Mouse (Mus musculus) neural tube, embryonic 12.5 days (tissue): Measurements from ENCODE around the gene Adcy2. TPM values are rescaled to one million over a fixed set of nuclear protein-coding genes. Genes with fewer than 3 reads are reported as not detected.

Experiments
- ATAC-seq: fragments of 200-750 bp; cut with Nextera tagmentation; 2 replicates; pipeline ENCODE4 v1.8.0; 2017; ENCODE audit warnings: low read depth, mild to moderate bottlenecking, moderate TSS enrichment, moderate library complexity; ENCODE audit not compliant: low FRiP score
- H3K27ac ChIP-seq: fragments of 300-500 bp; sonication (generic); 2 replicates; pipeline ENCODE4 v1.5.1; 2016
- H3K27me3 ChIP-seq: fragments of 300-500 bp; sonication (generic); replicated peaks from 2 replicates; pipeline ENCODE4 v1.6.1; 2016; ENCODE audit warnings: mild to moderate bottlenecking
- H3K36me3 ChIP-seq: fragments of 300-500 bp; sonication (generic); 2 replicates; pipeline ENCODE4 v1.6.1; 2016; ENCODE audit warnings: mild to moderate bottlenecking
- H3K4me1 ChIP-seq: fragments of 300-500 bp; sonication (generic); 2 replicates; pipeline ENCODE4 v1.6.1; 2016
- H3K4me2 ChIP-seq: fragments of 300-500 bp; sonication (generic); replicated peaks from 2 replicates; pipeline ENCODE4 v1.6.1; 2016; ENCODE audit warnings: mild to moderate bottlenecking
- H3K4me3 ChIP-seq: fragments of 300-500 bp; sonication (generic); 2 replicates; pipeline ENCODE4 v1.5.1; 2016
- H3K9ac ChIP-seq: fragments of 300-500 bp; sonication (generic); 2 replicates; pipeline ENCODE4 v1.6.1; 2016; ENCODE audit warnings: mild to moderate bottlenecking
- H3K9me3 ChIP-seq: fragments of 300-500 bp; sonication (generic); 2 replicates; pipeline ENCODE4 v1.6.1; 2016; ENCODE audit warnings: mild to moderate bottlenecking
- WGBS: fragments of 180-500 bp; shearing (Covaris S2); methylation state at CpG from one replicate; pipeline ENCODE4 v1.1.7; 2016; 5-methylcytosine and 5-hydroxymethylcytosine counted together
- polyA plus RNA-seq: library from polyadenylated mRNA; unstranded; fragments of >200 nt; fragmentation: Nextera tagmentation; extraction: Ambion mirVana; gene quantifications from 2 replicates; pipeline ENCODE4 v1.2.1, GENCODE M21; 2016

Adcy2 gene
- polyA plus RNA-seq, 1 experiment from 2014 or later, result 12.9 TPM

GRCm38 (mm10) chr13:68793286-68793685 lies 206.1 kb downstream of the Adcy2 start:
- H3K9me3 ChIP-seq, result no peaks in the 10 kb centered on the region
- no peak overlapping the region for H3K4me3 ChIP-seq
- no peak overlapping the region for H3K4me2 ChIP-seq
- H3K9ac ChIP-seq, result no peak overlapping the region
- ATAC-seq, result no peak
- H3K36me3 ChIP-seq, result no peaks in the 10 kb centered on the region
- no peak overlapping the region for H3K27ac ChIP-seq
- H3K4me1 ChIP-seq, result no peaks in the 10 kb centered on the region
- H3K27me3 ChIP-seq, result no peaks in the 10 kb centered on the region

DNA sequence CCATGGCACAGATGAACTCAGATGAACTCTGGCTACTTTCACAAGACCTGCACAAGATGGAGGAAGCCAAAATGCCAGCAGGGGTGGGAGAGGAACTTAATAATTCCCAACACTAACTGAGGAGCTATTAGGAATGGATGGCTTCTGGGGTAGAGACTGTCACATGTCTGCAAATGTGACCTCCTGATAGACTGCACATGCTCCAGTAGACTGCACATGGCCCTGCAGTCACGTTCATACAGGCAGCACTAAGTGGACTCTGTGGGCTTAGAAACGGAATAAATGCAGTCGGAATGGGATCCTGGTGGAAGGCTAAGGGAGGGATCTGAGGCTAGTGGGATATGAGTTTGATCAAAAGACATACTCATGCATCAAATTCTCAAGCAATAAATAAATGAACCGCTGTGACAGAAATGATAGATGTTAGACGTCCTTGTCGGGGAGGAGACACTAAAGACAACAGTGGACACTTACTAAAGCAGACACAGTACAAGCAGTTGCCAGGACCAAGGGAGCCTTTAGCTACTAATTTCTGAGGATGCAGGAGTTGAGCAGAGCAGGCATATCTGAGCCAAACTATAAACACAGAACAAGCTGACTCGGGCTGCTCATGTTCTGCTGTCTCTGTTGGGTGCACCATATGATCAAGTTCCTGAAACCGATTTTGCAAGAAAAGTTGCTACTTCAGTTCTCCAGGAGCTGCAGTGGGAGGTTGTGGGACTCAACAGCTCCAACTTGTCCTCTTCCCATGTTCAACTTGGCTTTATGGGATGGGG lies 211.9 kb downstream of the Adcy2 start:
- Histone ChIP-seq H3K4me3 (no peak overlapping the region), H3K36me3 (no peaks in the 10 kb centered on the region), H3K4me1 (no peaks in the 10 kb centered on the region), H3K27ac (no peak overlapping the region), H3K27me3 (no peaks in the 10 kb centered on the region), H3K9ac (no peak overlapping the region), H3K9me3 (no peaks in the 10 kb centered on the region), H3K4me2 (no peak overlapping the region)
- ATAC-seq, result no peak
- 90% methylated on average over 8 of the region's 8 CpGs for WGBS

DNA sequence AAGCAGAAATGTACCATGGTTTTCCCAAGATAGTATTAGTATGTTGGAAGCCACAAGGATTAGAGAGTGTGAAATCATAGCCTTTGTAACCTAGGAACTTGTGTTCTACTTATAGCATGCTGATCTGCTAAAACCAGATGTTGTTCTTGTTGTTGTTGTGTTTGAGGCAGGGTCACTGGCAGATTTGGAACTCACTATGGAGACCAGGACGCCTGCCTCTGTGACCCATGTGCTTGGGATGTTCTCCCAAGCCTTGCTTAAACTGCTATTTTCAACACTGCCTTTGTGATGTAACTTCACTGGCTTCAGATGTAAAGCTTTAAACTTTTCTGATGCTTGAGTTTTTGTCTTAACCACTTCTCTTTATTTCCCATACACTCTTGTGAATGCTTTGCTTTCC lies 216.2 kb downstream of the Adcy2 start:
- Histone ChIP-seq H3K4me1 (no peaks in the 10 kb centered on the region), H3K4me3 (no peak overlapping the region), H3K4me2 (no peak overlapping the region), H3K9ac (no peak overlapping the region), H3K27ac (no peak overlapping the region), H3K27me3 (no peaks in the 10 kb centered on the region), H3K9me3 (no peaks in the 10 kb centered on the region), H3K36me3 (no peaks in the 10 kb centered on the region)
- no peak for ATAC-seq
- 53% methylated on average over 1 of the region's 1 CpGs for WGBS

- WGBS, result 87% methylated on average over 6 of the region's 6 CpGs
- no peaks in the 10 kb centered on the region for H3K9me3 ChIP-seq
- no peak overlapping the region for H3K9ac ChIP-seq
- H3K4me2 ChIP-seq, result no peak overlapping the region
- no peak for ATAC-seq
- H3K4me1 ChIP-seq, result no peaks in the 10 kb centered on the region
- H3K36me3 ChIP-seq, result no peaks in the 10 kb centered on the region
- no peak overlapping the region for H3K4me3 ChIP-seq
- H3K27me3 ChIP-seq, result no peaks in the 10 kb centered on the region
- no peak overlapping the region for H3K27ac ChIP-seq
Measured at GRCm38 (mm10) chr13:68778011-68778672, 221.2 kb downstream of the Adcy2 start.

GRCm38 (mm10) chr13:68773599-68774211 lies 225.6 kb downstream of the Adcy2 start:
- Histone ChIP-seq H3K4me2 (no peak overlapping the region), H3K4me1 (no peaks in the 10 kb centered on the region), H3K9ac (no peak overlapping the region), H3K27me3 (no peaks in the 10 kb centered on the region), H3K27ac (no peak overlapping the region), H3K36me3 (no peaks in the 10 kb centered on the region), H3K4me3 (no peak overlapping the region), H3K9me3 (no peaks in the 10 kb centered on the region)
- ATAC-seq, result no peak
- 75% methylated on average over 2 of the region's 2 CpGs for WGBS

GRCm38 (mm10) chr13:68768588-68768987 lies 230.8 kb downstream of the Adcy2 start:
- Histone ChIP-seq H3K36me3 (no peaks in the 10 kb centered on the region), H3K27me3 (no peaks in the 10 kb centered on the region), H3K9me3 (no peaks in the 10 kb centered on the region), H3K9ac (no peak overlapping the region), H3K4me3 (no peak overlapping the region), H3K4me1 (no peaks in the 10 kb centered on the region), H3K27ac (no peak overlapping the region), H3K4me2 (no peak overlapping the region)
- ATAC-seq, result no peak
- WGBS, result 96% methylated on average over 3 of the region's 3 CpGs

GRCm38 (mm10) chr13:68765896-68766578 lies 233.3 kb downstream of the Adcy2 start:
- Histone ChIP-seq H3K4me3 (no peak overlapping the region), H3K4me1 (no peaks in the 10 kb centered on the region), H3K9me3 (no peaks in the 10 kb centered on the region), H3K4me2 (no peak overlapping the region), H3K27me3 (no peaks in the 10 kb centered on the region), H3K27ac (no peak overlapping the region), H3K9ac (no peak overlapping the region), H3K36me3 (no peaks in the 10 kb centered on the region)
- ATAC-seq, result no peak
- 88% methylated on average over 8 of the region's 8 CpGs for WGBS

DNA sequence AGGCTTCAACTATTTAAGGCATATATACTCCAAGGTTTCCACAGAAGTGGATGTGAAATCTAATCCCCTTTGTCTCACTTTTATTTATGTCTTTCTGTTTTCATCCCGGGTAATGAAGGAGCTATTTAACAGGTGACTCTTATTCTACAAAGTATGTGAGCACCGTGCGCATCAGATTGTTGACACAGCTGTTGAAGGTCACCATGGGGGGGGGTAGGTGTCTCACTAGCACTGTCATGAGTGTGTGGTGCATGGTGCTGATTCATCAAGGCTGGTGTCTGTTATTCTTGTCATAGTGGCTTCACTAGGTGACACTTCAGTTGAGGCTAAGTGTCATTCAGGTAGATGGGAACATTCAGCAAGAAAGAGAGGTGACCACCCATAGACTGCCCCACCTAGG lies 234.7 kb downstream of the Adcy2 start:
- whole genome bisulfite sequencing, result 73% methylated on average over 3 of the region's 3 CpGs
- H3K4me2 ChIP-seq, result no peak overlapping the region
- no peak for ATAC-seq
- no peak overlapping the region for H3K27ac ChIP-seq
- H3K4me3 ChIP-seq, result no peak overlapping the region
- no peaks in the 10 kb centered on the region for H3K27me3 ChIP-seq
- no peaks in the 10 kb centered on the region for H3K36me3 ChIP-seq
- H3K9me3 ChIP-seq, result no peaks in the 10 kb centered on the region
- no peaks in the 10 kb centered on the region for H3K4me1 ChIP-seq
- no peak overlapping the region for H3K9ac ChIP-seq

- Histone ChIP-seq H3K4me3 (no peak overlapping the region), H3K27ac (no peak overlapping the region), H3K9ac (no peak overlapping the region), H3K9me3 (no peaks in the 10 kb centered on the region), H3K4me2 (no peak overlapping the region), H3K4me1 (no peaks in the 10 kb centered on the region), H3K27me3 (no peaks in the 10 kb centered on the region), H3K36me3 (no peaks in the 10 kb centered on the region)
- WGBS, result 73% methylated on average over 9 of the region's 9 CpGs
- no peak for ATAC-seq
Measured at GRCm38 (mm10) chr13:68749801-68750200, 249.5 kb downstream of the Adcy2 start.

- no peaks in the 10 kb centered on the region for H3K9me3 ChIP-seq
- no peak overlapping the region for H3K9ac ChIP-seq
- no peak overlapping the region for H3K4me3 ChIP-seq
- no peaks in the 10 kb centered on the region for H3K27me3 ChIP-seq
- H3K36me3 ChIP-seq, result no peaks in the 10 kb centered on the region
- H3K27ac ChIP-seq, result no peak overlapping the region
- 88% methylated on average over 2 of the region's 2 CpGs for WGBS
- H3K4me2 ChIP-seq, result no peak overlapping the region
- H3K4me1 ChIP-seq, result no peaks in the 10 kb centered on the region
- no peak for ATAC-seq
Measured at GRCm38 (mm10) chr13:68749370-68749769, 250.0 kb downstream of the Adcy2 start.

- Histone ChIP-seq H3K27me3 (no peaks in the 10 kb centered on the region), H3K9ac (no peak overlapping the region), H3K4me1 (no peaks in the 10 kb centered on the region), H3K27ac (no peak overlapping the region), H3K4me2 (no peak overlapping the region), H3K9me3 (no peaks in the 10 kb centered on the region), H3K4me3 (no peak overlapping the region), H3K36me3 (no peaks in the 10 kb centered on the region)
- WGBS, result 90% methylated on average over 5 of the region's 5 CpGs
- ATAC-seq, result no peak
Measured at GRCm38 (mm10) chr13:68745426-68745825, 253.9 kb downstream of the Adcy2 start.

DNA sequence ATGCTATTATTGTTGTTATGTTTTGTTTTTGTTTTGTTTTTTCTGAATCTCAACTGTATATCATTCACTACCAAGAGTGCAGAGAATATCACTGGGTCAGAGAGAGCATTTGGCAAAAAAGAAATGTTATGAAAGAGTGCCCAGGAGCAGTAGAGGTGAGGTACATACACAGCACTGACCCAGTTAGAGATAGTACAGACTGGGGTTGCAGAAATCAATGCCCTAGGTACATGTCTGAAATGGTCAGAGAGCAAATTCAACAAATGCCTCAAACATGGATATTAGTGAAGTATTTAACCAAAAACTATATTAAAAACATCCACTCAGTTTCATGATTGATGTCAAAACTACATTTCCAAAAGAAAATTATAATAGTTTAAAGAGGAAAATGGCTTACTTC lies 286.7 kb downstream of the Adcy2 start:
- Histone ChIP-seq H3K27ac (no peak overlapping the region), H3K4me3 (no peak overlapping the region), H3K27me3 (no peaks in the 10 kb centered on the region), H3K36me3 (no peaks in the 10 kb centered on the region), H3K9ac (no peak overlapping the region), H3K4me1 (no peaks in the 10 kb centered on the region), H3K9me3 (no peaks in the 10 kb centered on the region), H3K4me2 (no peak overlapping the region)
- ATAC-seq, result no peak
